Mouse (Mus musculus): Measurements from ENCODE around the gene Ccl25. TPM values are rescaled to one million over a fixed set of nuclear protein-coding genes. Genes with fewer than 3 reads are reported as not detected.
A peak's percentile ranks its signal among the peaks of the same experiment; 100 is the strongest.
"Not testable (repeated sequence)": the region's sequence is repeated elsewhere in the genome, so short reads cannot be mapped to it uniquely, and the experiment has no call there.

Ccl25 gene
- polyA plus RNA-seq, 1 experiment from 2014 or later = 12.2 TPM

GRCm38 (mm10) chr8:4350618-4351017 lies 25.6 kb downstream of the Ccl25 start:
- no peak for DNase-seq (ENCODE audit: low spot score)
- 84% methylated on average over 3 of the region's 3 CpGs for WGBS
- Histone ChIP-seq H3K4me2 (ENCODE audit: low read length) (no peak overlapping the region), H3K4me3 (ENCODE audit: low read depth, low read length) (no peak overlapping the region), H3K9me3 (replicated peaks; ENCODE audit: control insufficient read depth, low read length) (no peaks in the 10 kb centered on the region), H3K4me1 (ENCODE audit: control insufficient read depth, insufficient read depth, low read length) (no peaks in the 10 kb centered on the region), H3K27ac (ENCODE audit: low read depth, low read length) (no peak overlapping the region), H3K36me3 (ENCODE audit: control insufficient read depth, insufficient read depth, low read length) (no peaks in the 10 kb centered on the region), H3K27me3 (replicated peaks; ENCODE audit: control insufficient read depth, insufficient read depth, low read length) (no peaks in the 10 kb centered on the region), H3K9ac (ENCODE audit: low read length) (no peak overlapping the region)
- ATAC-seq = no peak

DNA sequence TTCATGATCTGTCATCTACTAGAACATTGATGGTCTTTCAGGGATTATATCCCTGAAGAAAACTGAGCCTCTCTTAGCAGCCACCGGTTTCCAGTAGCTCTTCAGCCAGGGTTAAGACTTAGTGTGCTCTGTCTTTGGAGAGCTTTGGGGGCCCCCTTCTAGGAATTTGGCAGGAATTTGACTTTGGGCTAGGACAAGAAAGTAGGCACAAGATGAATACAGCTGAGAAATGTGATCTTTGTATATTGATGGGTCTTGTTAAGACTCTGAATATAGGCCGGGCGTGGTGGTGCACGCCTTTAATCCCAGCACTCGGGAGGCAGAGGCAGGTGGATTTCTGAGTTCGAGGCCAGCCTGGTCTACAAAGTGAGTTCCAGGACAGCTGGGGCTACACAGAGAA lies 27.6 kb downstream of the Ccl25 start:
- H3K36me3 ChIP-seq (ENCODE audit: control insufficient read depth, insufficient read depth, low read length); H3K27ac ChIP-seq (ENCODE audit: low read depth, low read length); H3K9ac ChIP-seq (ENCODE audit: low read length); DNase-seq (ENCODE audit: low spot score); H3K4me2 ChIP-seq (ENCODE audit: low read length); H3K27me3 ChIP-seq (replicated peaks; ENCODE audit: control insufficient read depth, insufficient read depth, low read length); H3K4me3 ChIP-seq (ENCODE audit: low read depth, low read length); ATAC-seq; H3K9me3 ChIP-seq (replicated peaks; ENCODE audit: control insufficient read depth, low read length); H3K4me1 ChIP-seq (ENCODE audit: control insufficient read depth, insufficient read depth, low read length): not testable (repeated sequence)
- 90% methylated on average over 6 of the region's 6 CpGs for WGBS

- no peaks in the 10 kb centered on the region for H3K36me3 ChIP-seq (ENCODE audit: control insufficient read depth, insufficient read depth, low read length)
- no peak overlapping the region for H3K27ac ChIP-seq (ENCODE audit: low read depth, low read length)
- WGBS = 86% methylated on average over 4 of the region's 4 CpGs
- H3K9ac ChIP-seq (ENCODE audit: low read length) = no peak overlapping the region
- H3K4me3 ChIP-seq (ENCODE audit: low read depth, low read length) = no peak overlapping the region
- no peak for ATAC-seq
- no peaks in the 10 kb centered on the region for H3K9me3 ChIP-seq (replicated peaks; ENCODE audit: control insufficient read depth, low read length)
- no peaks in the 10 kb centered on the region for H3K27me3 ChIP-seq (replicated peaks; ENCODE audit: control insufficient read depth, insufficient read depth, low read length)
- no peak overlapping the region for H3K4me2 ChIP-seq (ENCODE audit: low read length)
- H3K4me1 ChIP-seq (ENCODE audit: control insufficient read depth, insufficient read depth, low read length) = no peaks in the 10 kb centered on the region
- DNase-seq (ENCODE audit: low spot score) = no peak
These were observed 28.7 kb downstream of the Ccl25 start for GRCm38 (mm10) chr8:4353741-4354140.

GRCm38 (mm10) chr8:4354516-4354915 lies 29.5 kb downstream of the Ccl25 start:
- ATAC-seq (no peak), DNase-seq (ENCODE audit: low spot score) (no peak)
- no peaks in the 10 kb centered on the region for H3K9me3 ChIP-seq (replicated peaks; ENCODE audit: control insufficient read depth, low read length)
- H3K4me3 ChIP-seq (ENCODE audit: low read depth, low read length) = no peak overlapping the region
- H3K4me1 ChIP-seq (ENCODE audit: control insufficient read depth, insufficient read depth, low read length) = no peaks in the 10 kb centered on the region
- no peaks in the 10 kb centered on the region for H3K36me3 ChIP-seq (ENCODE audit: control insufficient read depth, insufficient read depth, low read length)
- no peaks in the 10 kb centered on the region for H3K27me3 ChIP-seq (replicated peaks; ENCODE audit: control insufficient read depth, insufficient read depth, low read length)
- 84% methylated on average over 1 of the region's 1 CpGs for WGBS
- no peak overlapping the region for H3K4me2 ChIP-seq (ENCODE audit: low read length)
- H3K9ac ChIP-seq (ENCODE audit: low read length) = no peak overlapping the region
- no peak overlapping the region for H3K27ac ChIP-seq (ENCODE audit: low read depth, low read length)

GRCm38 (mm10) chr8:4355455-4355854 lies 30.4 kb downstream of the Ccl25 start:
- no peaks in the 10 kb centered on the region for H3K9me3 ChIP-seq (replicated peaks; ENCODE audit: control insufficient read depth, low read length)
- H3K4me2 ChIP-seq (ENCODE audit: low read length) = no peak overlapping the region
- no peaks in the 10 kb centered on the region for H3K4me1 ChIP-seq (ENCODE audit: control insufficient read depth, insufficient read depth, low read length)
- H3K9ac ChIP-seq (ENCODE audit: low read length) = no peak overlapping the region
- no peaks in the 10 kb centered on the region for H3K36me3 ChIP-seq (ENCODE audit: control insufficient read depth, insufficient read depth, low read length)
- no peak overlapping the region for H3K27ac ChIP-seq (ENCODE audit: low read depth, low read length)
- ATAC-seq = no peak
- no peaks in the 10 kb centered on the region for H3K27me3 ChIP-seq (replicated peaks; ENCODE audit: control insufficient read depth, insufficient read depth, low read length)
- no peak for DNase-seq (ENCODE audit: low spot score)
- WGBS = 93% methylated on average over 10 of the region's 10 CpGs
- H3K4me3 ChIP-seq (ENCODE audit: low read depth, low read length) = no peak overlapping the region

GRCm38 (mm10) chr8:4359362-4359761 lies 34.4 kb downstream of the Ccl25 start:
- Histone ChIP-seq H3K9ac (ENCODE audit: low read length) (no peak overlapping the region), H3K9me3 (replicated peaks; ENCODE audit: control insufficient read depth, low read length) (no peaks in the 10 kb centered on the region), H3K4me1 (ENCODE audit: control insufficient read depth, insufficient read depth, low read length) (no peaks in the 10 kb centered on the region), H3K36me3 (ENCODE audit: control insufficient read depth, insufficient read depth, low read length) (no peaks in the 10 kb centered on the region), H3K27ac (ENCODE audit: low read depth, low read length) (no peak overlapping the region), H3K27me3 (replicated peaks; ENCODE audit: control insufficient read depth, insufficient read depth, low read length) (no peaks in the 10 kb centered on the region), H3K4me3 (ENCODE audit: low read depth, low read length) (no peak overlapping the region), H3K4me2 (ENCODE audit: low read length) (no peak overlapping the region)
- DNase-seq (ENCODE audit: low spot score) = peak; percentile 36
- ATAC-seq = peak; percentile 72
- WGBS = 42% methylated on average over 3 of the region's 3 CpGs

GRCm38 (mm10) chr8:4360922-4361321 lies 35.9 kb downstream of the Ccl25 start:
- Histone ChIP-seq H3K9ac (ENCODE audit: low read length) (no peak overlapping the region), H3K9me3 (replicated peaks; ENCODE audit: control insufficient read depth, low read length) (no peaks in the 10 kb centered on the region), H3K27me3 (replicated peaks; ENCODE audit: control insufficient read depth, insufficient read depth, low read length) (no peaks in the 10 kb centered on the region), H3K4me2 (ENCODE audit: low read length) (no peak overlapping the region), H3K4me3 (ENCODE audit: low read depth, low read length) (no peak overlapping the region), H3K4me1 (ENCODE audit: control insufficient read depth, insufficient read depth, low read length) (no peaks in the 10 kb centered on the region), H3K27ac (ENCODE audit: low read depth, low read length) (no peak overlapping the region), H3K36me3 (ENCODE audit: control insufficient read depth, insufficient read depth, low read length) (no peaks in the 10 kb centered on the region)
- DNase-seq (ENCODE audit: low spot score) (no peak), ATAC-seq (no peak)
- WGBS = 89% methylated on average over 2 of the region's 2 CpGs

DNA sequence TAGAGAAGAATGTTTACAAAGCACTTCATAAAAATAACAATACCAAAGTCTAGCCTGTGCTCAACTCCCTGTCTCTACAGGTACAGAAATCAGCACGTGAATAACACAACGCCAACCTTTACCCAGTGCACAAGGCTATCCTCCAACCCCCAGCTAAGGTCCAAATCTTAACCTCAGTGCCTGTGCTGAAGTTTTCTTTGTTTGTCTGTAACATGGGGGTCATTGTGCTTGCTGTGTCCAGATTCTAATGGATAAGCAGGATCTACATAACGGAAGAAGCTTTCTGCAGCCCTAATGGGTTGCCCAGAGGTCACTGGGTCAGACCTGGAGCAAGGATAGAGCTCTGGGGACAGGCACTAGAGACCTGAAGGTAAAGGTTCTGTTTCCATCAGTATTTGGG lies 41.2 kb downstream of the Ccl25 start:
- no peaks in the 10 kb centered on the region for H3K4me1 ChIP-seq (ENCODE audit: control insufficient read depth, insufficient read depth, low read length)
- no peak overlapping the region for H3K4me3 ChIP-seq (ENCODE audit: low read depth, low read length)
- WGBS = 82% methylated on average over 3 of the region's 3 CpGs
- no peaks in the 10 kb centered on the region for H3K27me3 ChIP-seq (replicated peaks; ENCODE audit: control insufficient read depth, insufficient read depth, low read length)
- H3K27ac ChIP-seq (ENCODE audit: low read depth, low read length) = no peak overlapping the region
- ATAC-seq = no peak
- H3K9ac ChIP-seq (ENCODE audit: low read length) = no peak overlapping the region
- H3K4me2 ChIP-seq (ENCODE audit: low read length) = no peak overlapping the region
- H3K9me3 ChIP-seq (replicated peaks; ENCODE audit: control insufficient read depth, low read length) = no peaks in the 10 kb centered on the region
- DNase-seq (ENCODE audit: low spot score) = no peak
- H3K36me3 ChIP-seq (ENCODE audit: control insufficient read depth, insufficient read depth, low read length) = no peaks in the 10 kb centered on the region

DNA sequence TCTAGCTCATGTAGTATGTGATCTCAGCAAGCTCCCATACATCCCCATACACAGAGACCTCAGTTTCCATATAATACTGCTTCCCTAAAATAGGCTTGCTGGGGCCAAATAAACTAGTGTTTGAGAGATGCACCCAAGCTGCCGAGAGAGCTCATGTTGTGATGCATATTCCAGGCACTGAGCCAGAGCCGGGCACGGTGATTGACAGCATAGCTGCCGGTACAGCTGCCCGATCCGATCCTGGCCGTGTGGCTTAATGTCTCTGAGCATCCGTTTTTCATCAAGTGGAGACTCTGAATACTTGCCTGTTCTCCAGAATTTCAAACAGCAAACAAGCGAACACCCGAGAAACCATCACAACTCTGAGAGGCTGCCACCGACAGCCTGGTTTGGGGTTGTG lies 42.8 kb downstream of the Ccl25 start:
- Histone ChIP-seq H3K36me3 (ENCODE audit: control insufficient read depth, insufficient read depth, low read length) (no peaks in the 10 kb centered on the region), H3K9ac (ENCODE audit: low read length) (no peak overlapping the region), H3K4me1 (ENCODE audit: control insufficient read depth, insufficient read depth, low read length) (no peaks in the 10 kb centered on the region), H3K4me3 (ENCODE audit: low read depth, low read length) (no peak overlapping the region), H3K27me3 (replicated peaks; ENCODE audit: control insufficient read depth, insufficient read depth, low read length) (no peaks in the 10 kb centered on the region), H3K4me2 (ENCODE audit: low read length) (no peak overlapping the region), H3K27ac (ENCODE audit: low read depth, low read length) (0 out of 2 replicates have a peak overlapping the region, but pooled peaks have one; percentile 18), H3K9me3 (replicated peaks; ENCODE audit: control insufficient read depth, low read length) (no peaks in the 10 kb centered on the region)
- ATAC-seq = peak; percentile 88
- peak; percentile 83 for DNase-seq (ENCODE audit: low spot score)
- WGBS = 57% methylated on average over 11 of the region's 11 CpGs

Measured in forebrain, embryonic 14.5 days (tissue).